Mouse (Mus musculus) heart, adult 8-10 months (tissue): ENCODE results near the gene Sertad1. TPM values are rescaled to one million over a fixed set of nuclear protein-coding genes. Genes with fewer than 3 reads are reported as not detected.
"Not testable (repeated sequence)": the region's sequence is repeated elsewhere in the genome, so short reads cannot be mapped to it uniquely, and the experiment has no call there.

Experiments
- DNase-seq: peaks from one replicate; pipeline ENCODE4 v3.0.0; 2022; ENCODE audit warnings: low spot score
- total RNA-seq, 4 experiments: library from RNA; stranded (reverse); gene quantifications; 2 replicates each; pipeline ENCODE4 v1.2.4; 2022

Gene Sertad1
- total RNA-seq, 4 experiments from 2014 or later, result 8.4 to 11.5 (median 10.2) TPM

DNA sequence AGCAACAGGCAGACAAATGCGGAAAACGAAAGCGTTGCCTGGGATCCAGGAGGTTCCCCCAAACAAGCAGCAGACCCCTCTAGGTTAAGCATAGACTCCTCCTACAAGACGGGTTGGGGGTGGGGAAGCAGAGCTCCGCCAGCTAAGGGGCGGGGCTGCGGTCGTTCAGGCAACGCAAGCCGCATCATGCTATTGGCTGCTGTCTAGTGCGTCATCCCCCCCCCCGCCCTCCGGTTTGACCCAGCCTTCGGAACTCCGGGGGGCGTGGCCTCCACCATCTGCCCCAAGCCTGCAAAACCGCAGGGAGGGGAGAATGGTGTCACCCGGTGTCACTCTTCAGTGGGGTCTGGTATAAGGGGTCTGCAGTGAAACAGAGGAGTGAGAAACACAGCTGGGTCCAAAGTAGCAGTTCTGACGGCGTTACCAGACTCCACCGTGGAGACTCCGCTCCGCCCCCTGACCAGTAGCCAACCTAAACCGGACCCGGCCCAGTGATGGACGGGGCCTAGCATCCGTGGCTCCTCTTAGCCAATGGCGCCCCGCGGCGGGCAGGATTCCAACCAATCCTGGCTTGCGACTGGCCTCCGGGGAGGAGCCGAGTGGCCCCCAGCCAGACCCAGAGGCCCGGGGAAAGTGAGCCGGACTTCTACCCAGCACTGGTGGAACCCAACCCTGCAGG is 13.4 kb upstream of the Sertad1 start, which contains the start of gene Sertad3:
Gene Sertad3, plus strand, starts transcription at position 613 of the 679 bp plus-strand sequence.
- peak; percentile 99 for DNase-seq

DNA sequence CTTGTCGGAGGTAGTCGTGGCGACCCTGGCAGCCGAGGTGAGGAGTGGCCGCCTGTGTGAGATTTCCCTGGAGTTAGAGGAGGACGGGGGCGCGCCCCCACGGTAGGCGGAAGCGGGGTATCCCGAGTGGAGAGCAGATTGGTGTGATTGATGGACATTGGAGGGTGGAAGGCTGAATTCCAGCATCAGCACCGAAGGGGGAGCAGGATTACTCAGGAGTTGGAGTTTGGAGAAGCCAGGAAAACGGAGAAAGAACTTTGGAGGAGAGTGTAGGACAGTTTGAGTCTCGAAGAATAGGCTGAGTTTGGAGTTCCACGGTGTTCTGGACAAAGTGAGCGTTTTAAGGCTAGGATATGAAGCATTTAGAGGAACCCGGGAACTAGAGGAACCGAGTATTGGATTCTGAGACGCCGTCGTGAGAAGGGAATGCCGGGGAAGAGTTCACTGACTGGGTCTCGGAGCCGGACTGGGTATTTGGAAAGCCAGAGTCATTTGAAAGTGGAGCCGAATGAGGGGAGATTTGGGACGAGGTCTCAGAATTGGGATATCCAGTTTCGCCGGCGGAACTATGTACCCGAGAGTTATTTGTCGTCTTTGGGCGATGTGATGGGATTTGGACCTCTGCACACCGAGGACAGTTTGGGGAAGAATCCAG is 12.7 kb upstream of the Sertad1 start:
- no peak for DNase-seq

DNA sequence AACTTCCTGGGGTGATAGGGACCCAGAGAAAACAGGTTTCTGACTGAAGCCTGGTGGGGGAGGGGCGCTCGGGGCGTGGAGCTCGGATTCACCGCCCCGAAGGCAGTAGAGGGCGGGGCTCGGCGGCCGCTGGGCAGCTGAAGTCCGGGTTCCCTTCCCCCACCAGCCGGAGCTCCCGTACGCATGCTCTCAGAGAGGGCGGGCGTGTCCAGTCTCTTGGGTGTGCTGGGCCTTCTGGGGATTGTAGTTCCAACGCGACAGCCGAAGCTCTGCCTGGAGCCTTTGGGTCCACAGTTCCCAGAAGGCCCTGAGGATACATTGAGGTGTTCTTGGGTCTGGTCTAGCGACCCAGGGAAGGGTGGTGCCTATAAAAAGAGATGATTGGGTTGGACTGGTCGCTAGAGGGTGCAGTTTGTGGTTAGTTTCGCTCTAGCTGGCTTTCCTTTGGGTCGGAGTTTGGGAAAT is 12.2 kb upstream of the Sertad1 start:
- DNase-seq, result peak; percentile 98

DNA sequence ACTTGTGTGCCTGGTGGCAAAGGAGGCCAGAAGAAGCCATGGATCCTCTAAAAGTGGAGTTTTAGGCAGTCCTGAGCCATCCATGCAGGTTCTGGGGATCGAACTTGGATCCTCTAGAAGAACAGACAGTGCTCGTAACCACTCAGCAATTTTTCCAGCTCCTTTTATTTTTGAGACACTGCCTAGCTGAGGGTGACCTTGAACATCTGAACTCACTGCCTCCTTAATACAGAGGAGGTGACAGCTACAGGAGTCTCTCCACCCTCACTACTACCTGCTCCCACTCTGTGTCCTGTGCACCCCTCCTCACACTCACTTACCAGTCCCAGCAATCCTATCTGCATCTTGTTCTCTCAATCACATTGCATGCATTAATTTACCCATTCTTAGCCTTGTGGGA is 11.1 kb upstream of the Sertad1 start:
- no peak for DNase-seq

DNA sequence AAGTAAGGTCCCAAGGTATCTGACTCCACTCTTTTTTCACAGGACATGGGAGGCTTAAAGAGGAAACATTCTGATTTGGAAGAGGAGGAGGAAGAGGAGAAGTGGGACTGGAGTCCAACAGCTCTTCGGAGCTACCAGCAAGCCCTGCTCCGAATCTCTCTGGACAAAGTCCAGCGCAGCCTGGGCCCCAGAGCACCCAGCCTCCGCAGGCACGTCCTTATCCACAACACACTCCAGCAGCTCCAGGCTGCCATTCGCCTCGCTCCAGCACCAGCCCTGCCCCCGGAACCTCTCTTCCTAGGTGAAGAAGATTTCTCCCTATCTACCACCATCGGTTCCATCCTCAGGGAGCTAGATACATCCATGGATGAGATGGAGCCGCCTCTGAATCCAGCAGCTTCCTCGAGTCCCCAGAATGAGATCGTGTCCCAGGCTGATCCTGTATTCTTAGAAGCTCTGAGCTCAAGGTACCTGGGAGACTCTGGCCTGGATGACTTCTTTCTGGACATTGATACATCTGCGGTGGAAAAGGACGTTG is 10.5 kb upstream of the Sertad1 start:
- DNase-seq, result no peak

DNA sequence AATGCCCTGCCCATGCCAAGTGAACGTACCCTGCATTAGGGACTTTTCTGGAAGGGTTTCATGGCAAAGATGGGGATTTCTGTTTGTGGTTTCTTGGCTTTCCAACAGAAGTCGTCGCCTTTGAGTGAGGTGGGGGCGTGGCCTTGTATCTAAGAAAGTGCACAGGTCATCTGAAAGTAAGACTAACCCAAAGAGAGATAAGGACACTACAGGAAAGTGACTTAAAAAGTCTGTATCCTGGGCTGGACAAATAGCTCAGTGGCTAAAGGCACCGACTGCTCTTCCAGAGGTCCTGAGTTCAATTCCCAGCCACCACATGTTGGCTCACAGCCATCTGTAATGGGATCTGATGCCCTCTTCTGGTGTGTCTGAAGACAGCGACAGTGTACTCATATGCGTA is 8.1 kb upstream of the Sertad1 start:
- DNase-seq, result no peak

DNA sequence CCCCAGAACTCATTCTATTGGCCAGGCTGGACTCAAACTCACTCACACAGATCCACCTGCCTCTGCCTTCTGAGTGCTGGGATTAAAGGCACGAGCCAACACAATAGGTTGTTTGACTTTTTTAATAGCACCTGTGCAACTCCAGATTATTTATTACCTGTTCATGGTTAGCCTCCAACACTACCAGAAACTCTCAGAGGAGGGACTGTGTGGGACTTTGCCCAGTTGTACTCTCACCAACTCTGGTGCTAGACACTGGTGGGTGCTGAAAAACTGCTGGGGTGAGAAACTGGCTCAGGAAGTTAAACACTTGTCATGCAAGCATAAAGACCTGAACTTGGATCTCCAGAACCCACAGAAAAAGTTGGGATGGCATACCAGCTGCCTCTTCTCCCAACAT is 7.0 kb upstream of the Sertad1 start:
- no peak for DNase-seq

DNA sequence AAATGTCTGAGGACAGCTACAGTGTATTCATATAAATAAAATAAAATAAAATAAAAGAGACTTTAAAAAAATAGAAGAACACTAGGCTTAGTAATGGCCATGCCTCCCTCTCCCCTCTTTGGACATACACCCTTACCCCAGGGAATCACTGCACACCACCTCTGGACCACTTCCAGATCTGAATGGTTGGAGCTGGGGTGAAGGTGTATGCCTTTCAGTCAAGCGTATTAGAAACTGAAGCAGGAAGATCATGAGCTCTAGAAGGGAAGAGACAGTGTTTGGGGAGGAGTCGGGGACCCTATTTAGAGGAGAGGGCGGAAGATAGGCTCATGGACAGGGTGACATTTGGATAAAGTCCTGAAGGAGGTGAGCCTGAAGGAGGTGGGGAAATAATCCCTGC is 6.2 kb upstream of the Sertad1 start:
- no peak for DNase-seq

DNA sequence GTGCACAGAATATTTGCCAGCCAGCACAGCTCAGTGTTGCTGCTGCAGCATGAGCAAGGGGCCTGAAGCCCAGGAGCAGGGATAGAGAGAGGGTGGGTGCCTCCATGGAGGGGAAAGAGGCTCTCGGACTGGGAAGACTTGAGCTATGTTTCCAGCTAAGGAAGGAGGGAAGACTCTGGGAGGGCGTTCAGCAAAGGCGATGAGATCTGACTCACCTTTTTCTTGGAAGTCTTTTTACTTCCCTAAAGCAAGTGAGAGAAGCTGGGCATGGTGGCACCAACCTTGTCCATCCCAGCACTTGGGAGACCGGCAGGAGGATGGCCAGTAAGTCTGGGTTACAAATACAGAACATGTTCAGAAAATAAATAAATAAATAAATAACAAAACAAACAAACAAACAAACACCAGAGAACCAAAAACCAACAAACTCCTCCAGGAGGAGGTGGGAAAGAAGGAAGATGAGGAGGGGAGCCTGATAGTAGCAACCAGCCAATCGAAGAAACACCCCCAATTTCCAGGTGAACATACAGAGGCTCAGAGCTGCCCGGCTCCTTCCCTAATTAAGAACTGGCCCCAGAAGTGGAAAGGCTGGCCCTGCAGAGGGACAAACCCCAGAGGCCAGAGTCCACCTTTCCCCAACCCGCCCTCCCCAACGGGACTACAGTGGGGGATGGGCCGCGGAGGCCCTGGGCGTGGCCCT is 5.6 kb upstream of the Sertad1 start:
- no peak for DNase-seq

DNA sequence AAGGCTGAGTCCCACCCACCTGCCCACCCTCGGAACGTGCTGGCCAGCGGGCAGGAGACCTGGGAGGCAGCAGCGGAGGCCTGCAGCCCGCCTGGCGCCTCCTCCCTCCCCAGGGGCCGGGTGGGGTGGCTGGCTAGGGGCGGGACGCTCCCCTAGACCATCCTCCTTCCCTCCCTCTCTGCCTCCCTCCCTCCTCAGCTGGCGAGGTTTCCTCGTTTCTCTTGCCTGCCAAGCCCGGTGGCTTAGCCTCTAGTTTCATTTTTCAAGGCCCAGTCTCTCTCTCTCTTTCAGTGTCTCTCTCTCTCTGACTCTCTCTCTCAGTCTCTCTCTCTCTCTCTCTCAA is 5.1 kb upstream of the Sertad1 start:
- peak; percentile 89 for DNase-seq

DNA sequence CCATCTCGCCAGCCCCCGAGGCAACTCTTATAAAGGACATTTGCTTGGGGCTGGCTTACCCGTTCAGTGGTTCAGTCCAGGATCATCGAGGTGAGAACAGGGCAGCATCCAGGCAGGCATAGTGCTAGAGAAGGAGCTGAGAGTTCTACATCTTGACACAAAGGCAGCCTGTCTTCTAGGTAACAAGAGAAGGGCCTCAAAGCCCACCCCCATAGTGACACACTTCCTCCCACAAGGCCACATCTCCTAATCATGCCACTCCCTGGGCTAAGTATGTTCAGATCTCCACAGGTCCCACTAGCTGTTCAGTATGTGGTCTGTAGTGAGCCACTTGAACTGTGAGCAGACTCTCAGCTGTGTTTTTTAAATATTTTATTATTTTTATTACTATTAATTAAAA is 2.9 kb upstream of the Sertad1 start:
- no peak for DNase-seq

DNA sequence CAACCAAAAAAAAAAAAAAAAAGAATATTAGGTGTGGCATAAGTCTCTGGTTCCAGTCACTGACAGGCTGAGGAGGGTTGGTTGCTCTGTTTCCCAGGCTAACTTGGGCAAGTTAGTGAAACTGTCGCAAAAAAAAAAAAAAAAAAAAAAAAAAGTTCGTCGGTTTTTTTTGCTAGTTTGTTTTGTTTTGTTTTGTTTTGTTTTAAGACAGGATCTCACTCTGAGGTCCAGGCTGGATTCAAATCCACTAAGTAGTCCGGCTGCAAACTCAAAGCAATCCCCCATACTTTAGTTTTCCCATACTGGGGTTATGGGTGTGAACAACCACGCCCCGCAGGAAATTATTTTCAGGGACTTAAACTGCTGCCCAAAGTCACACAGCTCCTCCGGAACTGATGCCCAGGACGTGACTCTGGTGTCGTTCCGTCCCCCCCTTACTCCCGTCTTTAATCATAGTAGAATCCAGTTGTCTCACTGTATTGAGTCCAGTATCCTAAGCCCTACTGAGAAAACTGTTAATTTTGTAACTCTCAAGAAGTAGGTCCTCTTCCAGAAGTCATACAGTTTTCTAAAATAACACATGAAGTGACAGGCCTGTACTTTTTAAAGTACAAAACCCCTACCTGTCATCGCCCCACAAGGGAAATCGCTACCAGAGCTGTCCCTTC is 474 bp upstream of the Sertad1 start:
- peak; percentile 64 for DNase-seq

DNA sequence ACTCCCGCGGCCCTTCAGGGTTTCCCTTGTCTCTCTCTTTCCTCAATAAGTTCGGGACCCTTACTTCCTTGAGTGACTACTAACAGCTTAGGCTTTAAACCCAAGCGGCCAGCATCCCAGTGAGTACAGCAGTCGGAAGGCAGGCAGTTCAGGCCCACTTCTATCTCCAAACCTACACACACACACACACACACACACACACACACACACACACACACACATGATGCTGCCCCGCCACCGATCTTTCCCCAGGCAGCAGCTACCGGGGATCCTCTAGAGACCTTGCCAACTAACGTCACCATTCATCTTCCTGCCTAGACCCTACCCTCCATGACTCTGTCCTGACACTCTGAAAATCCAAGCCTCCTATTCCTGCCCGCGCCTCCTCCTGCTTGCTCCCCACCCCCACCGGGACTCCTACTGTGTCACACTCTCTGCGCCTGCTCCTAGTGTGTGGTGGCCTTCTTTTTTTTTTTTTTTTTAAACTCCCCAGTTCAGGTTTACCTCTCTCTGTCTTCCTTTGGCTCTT is 1.1 kb downstream of the Sertad1 start:
- no peak for DNase-seq

DNA sequence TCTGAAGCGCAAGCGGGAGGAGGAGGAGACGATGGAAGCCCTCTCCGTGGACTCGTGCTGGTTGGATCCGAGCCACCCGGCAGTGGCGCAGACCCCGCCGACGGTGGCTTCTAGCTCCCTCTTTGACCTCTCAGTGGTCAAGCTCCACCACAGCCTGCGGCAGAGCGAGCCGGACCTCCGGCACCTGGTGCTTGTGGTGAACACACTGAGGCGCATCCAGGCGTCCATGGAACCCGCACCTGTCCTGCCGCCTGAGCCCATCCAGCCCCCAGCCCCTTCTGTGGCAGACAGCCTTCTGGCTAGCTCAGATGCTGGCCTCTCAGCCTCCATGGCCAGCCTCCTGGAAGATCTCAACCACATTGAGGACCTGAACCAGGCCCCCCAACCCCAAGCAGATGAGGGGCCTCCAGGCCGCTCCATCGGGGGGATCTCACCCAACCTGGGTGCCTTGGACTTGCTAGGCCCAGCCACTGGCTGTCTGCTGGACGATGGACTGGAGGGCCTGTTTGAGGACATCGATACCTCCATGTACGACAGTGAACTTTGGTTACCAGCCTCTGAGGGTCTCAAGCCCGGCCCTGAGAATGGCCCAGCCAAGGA is 2.7 kb downstream of the Sertad1 start:
- DNase-seq, result no peak

DNA sequence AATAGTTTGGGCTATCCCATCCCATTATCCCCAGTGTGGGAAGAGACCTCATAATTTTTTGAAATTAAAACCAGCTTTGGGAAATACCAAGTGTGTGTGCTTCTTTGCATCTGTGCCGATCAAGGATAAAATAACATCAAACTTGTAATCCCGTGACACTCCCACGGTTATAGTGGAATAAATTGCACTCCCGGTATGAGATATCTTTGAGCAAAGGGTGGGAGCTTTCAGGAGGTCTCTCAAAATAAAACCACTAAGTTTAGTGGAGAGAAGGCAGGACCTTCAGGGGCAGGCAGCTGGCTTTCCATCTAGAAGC is 3.5 kb downstream of the Sertad1 start:
- no peak for DNase-seq

DNA sequence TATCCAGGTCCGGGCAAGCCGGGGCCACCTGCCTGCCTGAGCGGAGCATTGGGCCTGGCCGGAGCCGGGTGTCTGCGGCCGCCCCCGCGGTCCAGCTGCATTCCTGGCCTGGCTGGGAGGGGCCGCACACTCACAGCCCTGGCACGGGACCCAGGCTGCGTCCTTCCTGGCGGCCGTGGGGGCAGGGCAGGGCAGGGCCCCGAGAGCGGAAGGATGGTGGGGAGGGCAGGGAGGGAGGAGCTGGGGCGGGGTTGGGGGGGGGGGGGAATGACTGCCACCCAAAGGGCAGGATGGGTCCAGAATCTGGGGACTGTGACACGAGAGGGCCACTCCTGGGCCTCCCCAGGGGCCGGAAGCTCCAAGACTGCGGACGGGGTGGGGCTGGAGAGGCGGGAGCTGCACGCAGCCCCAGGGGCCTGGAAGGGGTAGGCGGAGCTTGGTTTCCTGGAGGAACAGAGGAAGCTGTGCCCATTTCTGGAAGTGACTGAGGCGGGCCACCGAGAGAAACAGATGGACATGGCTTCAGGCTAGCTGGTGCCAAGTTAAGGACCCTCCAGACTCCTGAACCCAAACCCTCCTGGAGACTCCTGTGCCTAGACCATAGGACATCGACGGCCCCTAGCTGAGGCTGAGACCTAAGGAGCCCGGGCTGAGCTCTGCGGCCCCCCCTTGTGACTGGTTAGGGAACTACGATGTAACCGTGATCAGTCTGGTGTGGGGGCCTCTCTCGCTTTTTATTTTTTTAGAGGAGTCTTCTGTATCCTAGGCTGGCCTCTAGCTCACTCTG is 4.0 kb downstream of the Sertad1 start:
- peak; percentile 94 for DNase-seq

DNA sequence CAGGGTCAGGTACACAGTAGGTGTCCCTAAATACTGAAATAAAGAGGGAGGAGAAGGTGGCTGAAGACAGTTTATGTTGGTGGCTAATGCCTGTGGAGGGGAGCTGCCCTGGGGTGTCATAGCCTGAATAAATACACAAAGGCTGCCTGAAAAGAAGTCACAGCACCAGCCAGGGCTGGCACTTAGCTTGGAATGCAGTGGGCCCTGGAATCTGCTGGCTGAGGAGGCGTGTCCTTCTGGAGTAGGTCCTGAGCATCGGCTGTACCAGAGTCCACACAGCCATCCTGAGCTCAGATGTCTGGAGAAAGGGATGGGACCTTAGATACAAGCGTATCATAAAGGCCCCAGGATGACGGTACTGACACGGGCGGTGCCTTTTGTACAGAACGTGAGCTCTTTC is 5.1 kb downstream of the Sertad1 start:
- no peak for DNase-seq

DNA sequence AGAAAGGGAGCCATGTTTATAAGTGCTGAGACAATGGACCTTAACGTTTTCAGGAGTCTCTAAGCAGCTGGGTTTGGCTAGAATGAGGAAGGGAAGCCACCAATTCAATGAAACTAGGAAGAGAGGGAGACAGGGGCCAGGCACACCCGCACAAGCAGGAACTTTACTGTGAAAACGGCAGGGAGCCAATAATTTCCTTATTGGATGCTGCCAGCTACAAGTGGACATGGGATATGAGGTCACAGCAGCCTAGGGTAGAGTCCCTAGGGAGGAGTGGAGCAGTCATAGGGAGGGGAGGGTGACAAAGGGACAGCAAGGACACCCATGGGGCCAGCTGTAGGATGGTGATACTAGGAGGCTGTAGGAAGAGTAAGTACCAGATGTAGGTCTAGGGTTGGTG is 6.3 kb downstream of the Sertad1 start:
- DNase-seq, result no peak

DNA sequence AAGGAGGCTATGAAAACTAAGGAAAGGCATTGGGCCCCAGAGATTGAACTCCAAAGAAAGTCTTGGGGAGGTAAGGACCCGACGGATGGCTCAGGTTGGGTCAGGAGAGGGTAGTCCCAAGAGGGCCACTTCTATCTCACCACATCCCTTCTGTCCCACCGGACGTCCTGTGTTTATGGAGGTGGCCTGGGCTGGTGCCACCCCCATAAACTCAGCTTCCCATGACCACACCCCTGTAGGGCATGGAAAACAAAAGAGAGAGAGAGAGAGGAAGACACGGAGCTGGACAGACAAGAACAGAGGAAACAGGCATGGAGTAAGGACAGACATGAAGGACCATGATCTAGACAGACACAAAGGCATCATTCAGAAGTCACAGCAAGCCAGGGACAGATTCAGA is 6.7 kb downstream of the Sertad1 start:
- DNase-seq, result no peak

DNA sequence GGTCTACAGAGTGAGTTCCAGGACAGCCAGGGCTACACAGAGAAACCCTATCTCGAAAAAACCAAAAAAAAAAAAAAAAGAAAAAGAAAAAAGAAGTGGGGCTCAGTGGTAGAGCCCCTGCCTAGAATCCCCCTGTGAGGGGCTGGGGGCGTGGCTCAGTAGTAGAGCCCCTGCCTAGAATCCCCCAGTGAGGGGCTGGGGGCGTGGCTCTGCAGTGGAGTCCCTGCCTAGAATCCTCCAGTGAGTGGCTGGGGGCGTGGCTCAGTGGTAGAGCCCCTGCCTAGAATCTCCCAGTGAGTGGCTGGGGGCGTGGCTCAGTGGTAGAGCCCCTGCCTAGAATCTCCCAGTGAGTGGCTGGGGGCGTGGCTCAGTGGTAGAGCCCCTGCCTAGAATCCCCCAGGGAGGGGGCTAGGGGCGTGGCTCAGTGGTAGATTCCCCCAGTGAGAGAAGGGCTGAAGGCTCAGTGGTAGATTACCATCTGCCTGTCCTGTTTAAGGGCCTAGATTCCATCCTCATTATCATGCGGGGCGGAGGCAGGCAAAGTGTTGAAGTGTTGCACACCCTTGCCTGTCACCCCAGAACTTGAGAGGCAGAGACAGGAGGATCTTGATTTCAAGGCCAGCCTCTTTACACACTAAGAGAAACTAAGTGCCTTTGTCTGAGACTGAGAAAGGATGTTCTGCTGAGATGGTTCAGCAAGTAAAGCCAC is 8.1 kb downstream of the Sertad1 start:
- DNase-seq, result not testable (repeated sequence)
